Mouse (Mus musculus): ENCODE measurements around the gene Ubxn11.

- TF ChIP-seq POLR2A (IDR thresholded peaks at IDR 0.05; ENCODE audit: low read depth, low read length): no peak
- no peak for TF ChIP-seq CTCF (conservative IDR thresholded peaks at IDR 0.05 in 1 of 2, IDR thresholded peaks at IDR 0.05 in 1 of 2; ENCODE audit: low read depth in 2 of 2, low read length in 2 of 2)
Observed at GRCm38 (mm10) chr4:134156744-134157143, 54.4 kb downstream of the Ubxn11 start.

Data from CH12.LX (cell line).